ENCODE assay signal across 19 mouse cellular contexts in the genomic region with DNA sequence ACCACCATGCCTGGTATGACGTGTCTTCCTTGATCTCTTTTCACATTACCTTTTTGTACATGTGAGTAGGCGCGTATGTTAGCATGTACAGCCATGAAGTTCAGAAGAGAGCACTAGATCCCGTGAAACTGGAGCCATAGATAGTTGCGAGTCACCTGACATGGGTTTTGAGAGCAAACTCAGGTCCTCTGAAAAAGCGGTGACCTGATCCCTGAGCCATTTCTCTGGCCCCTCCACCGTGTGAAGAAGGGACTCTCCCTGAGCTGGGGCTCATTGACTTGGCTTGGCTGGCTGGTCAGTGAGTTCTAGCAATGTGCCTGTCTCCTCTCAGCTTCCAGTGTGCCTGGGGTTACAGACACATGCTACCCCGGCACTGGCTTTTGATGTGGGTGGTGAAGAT.
"Had no signal": no experiment of that assay in that cellular context is flagged by ENCODE, and none has a peak within 500 bp of the region (broad histone marks: within the 10 kb centered on the region; RNA-seq: fewer than 3 reads in every experiment).

No protein-coding gene starts in this region.

- H3K27me3 ChIP-seq: midbrain, embryonic 12.5 days; neural tube, embryonic 13.5 days; neural tube, embryonic 15.5 days had no signal

- H3K9ac ChIP-seq: lung, embryonic 14.5 days; midbrain, embryonic 12.5 days; neural tube, embryonic 13.5 days; neural tube, embryonic 15.5 days had no signal

- H3K4me1 ChIP-seq: midbrain, embryonic 12.5 days; neural tube, embryonic 13.5 days had no signal

- H3K36me3 ChIP-seq: midbrain, embryonic 10.5 days; midbrain, embryonic 12.5 days; neural tube, embryonic 13.5 days; neural tube, embryonic 15.5 days had no signal

- ATAC-seq: midbrain, embryonic 16.5 days had no signal

- H3K4me2 ChIP-seq: lung, embryonic 14.5 days; midbrain, embryonic 12.5 days; neural tube, embryonic 13.5 days; neural tube, embryonic 15.5 days had no signal

- H3K27ac ChIP-seq: midbrain, embryonic 10.5 days; midbrain, embryonic 12.5 days; neural tube, embryonic 13.5 days; neural tube, embryonic 15.5 days had no signal

- H3K4me3 ChIP-seq: midbrain, embryonic 10.5 days; midbrain, embryonic 12.5 days; myocyte; neural tube, embryonic 13.5 days; neural tube, embryonic 15.5 days had no signal

- DNase-seq: lung, adult 18-20 months; lung, embryonic 14.5 days; lung, postnatal 10 days; lung, postnatal 4 days; midbrain, embryonic 14.5 days; retina, postnatal 1 day; right cerebral cortex, adult 18-20 months; right cerebral cortex, postnatal 25 days; right cerebral cortex, postnatal 4 days; spleen, adult 18-20 months; thymus, adult 18-20 months; thymus, postnatal 14 days; thymus, postnatal 36 days had no signal

- H3K9me3 ChIP-seq: midbrain, embryonic 10.5 days; midbrain, embryonic 12.5 days; neural tube, embryonic 13.5 days; neural tube, embryonic 15.5 days had no signal
